Comparison of ENCODE assay signal across 8 mouse cellular contexts in the genomic region with DNA sequence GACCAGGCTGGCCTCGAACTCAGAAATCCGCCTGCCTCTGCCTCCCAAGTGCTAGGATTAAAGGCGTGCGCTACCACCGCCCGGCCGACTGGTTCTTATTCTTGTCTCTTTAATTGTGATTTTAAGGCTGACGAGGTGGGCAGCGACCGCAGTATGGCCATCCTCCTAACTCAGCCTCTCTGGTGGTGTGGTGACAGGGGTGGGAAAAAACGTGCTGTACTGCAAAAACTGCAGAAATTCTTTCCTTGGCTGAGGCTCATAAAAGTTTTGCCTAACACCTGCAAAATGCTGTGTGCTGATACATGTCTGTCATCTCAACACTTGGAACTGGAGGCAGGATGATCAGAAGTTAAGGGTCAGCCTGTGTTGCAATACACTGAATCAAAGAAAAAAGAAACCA. TPM values are rescaled to one million over a fixed set of nuclear protein-coding genes. Genes with fewer than 3 reads are reported as not detected.
DNase-seq lines count a peak whose midpoint lies in the region; ATAC-seq and TF ChIP-seq lines count a peak whose summit lies in the region.

No protein-coding gene starts in this region.

- H3K4me3 ChIP-seq in megakaryocyte, embryonic 14.5 days (replicated peaks), result peak overlapping the region; percentile 90
- peak overlapping the region; percentile 45 for H3K4me3 ChIP-seq in intestine, postnatal 0 days (ENCODE audit: low read depth, low read length)
- H3K4me3 ChIP-seq in neural tube, embryonic 15.5 days (replicated peaks), result peak overlapping the region; percentile 56

- peaks cover 71% of the 10 kb centered on the region for H3K4me1 ChIP-seq in megakaryocyte, embryonic 14.5 days
- no peaks in the 10 kb centered on the region for H3K4me1 ChIP-seq in intestine, postnatal 0 days (replicated peaks; ENCODE audit: control insufficient read depth, insufficient read depth, low read length)
- H3K4me1 ChIP-seq in neural tube, embryonic 15.5 days, result peaks cover 57% of the 10 kb centered on the region

- H3K4me2 ChIP-seq in intestine, postnatal 0 days (replicated peaks; ENCODE audit: low read depth), result peak overlapping the region; percentile 63
- peak overlapping the region; percentile 79 for H3K4me2 ChIP-seq in neural tube, embryonic 15.5 days

- WGBS in intestine, postnatal 0 days, result 9% methylated on average over 11 of the region's 11 CpGs
- 5% methylated on average over 11 of the region's 11 CpGs for WGBS in neural tube, embryonic 15.5 days

- no peaks in the 10 kb centered on the region for H3K9me3 ChIP-seq in megakaryocyte, embryonic 14.5 days
- no peaks in the 10 kb centered on the region for H3K9me3 ChIP-seq in intestine, postnatal 0 days (ENCODE audit: control insufficient read depth)
- H3K9me3 ChIP-seq in neural tube, embryonic 15.5 days (replicated peaks), result no peaks in the 10 kb centered on the region

- peak overlapping the region; percentile 83; the same call in 1 of the 2 replicates for H3K27ac ChIP-seq in intestine, postnatal 0 days (ENCODE audit: low read depth, low read length)
- H3K27ac ChIP-seq in neural tube, embryonic 15.5 days (replicated peaks), result peak overlapping the region; percentile 92

- no peak overlapping the region for H3K9ac ChIP-seq in intestine, postnatal 0 days (ENCODE audit: low read depth, low read length)
- peak overlapping the region; percentile 60 for H3K9ac ChIP-seq in neural tube, embryonic 15.5 days (replicated peaks)

- no peak for TF ChIP-seq CTCF in intestine, postnatal 0 days (IDR thresholded peaks at IDR 0.05; ENCODE audit: low read depth)

- peaks cover 39% of the 10 kb centered on the region for H3K36me3 ChIP-seq in megakaryocyte, embryonic 14.5 days (replicated peaks; ENCODE audit: low read length)
- H3K36me3 ChIP-seq in intestine, postnatal 0 days (ENCODE audit: control insufficient read depth, insufficient read depth), result peaks cover 34% of the 10 kb centered on the region
- peaks cover 25% of the 10 kb centered on the region for H3K36me3 ChIP-seq in neural tube, embryonic 15.5 days

- H3K27me3 ChIP-seq in megakaryocyte, embryonic 14.5 days (replicated peaks), result peaks cover 16% of the 10 kb centered on the region
- no peaks in the 10 kb centered on the region for H3K27me3 ChIP-seq in intestine, postnatal 0 days (replicated peaks; ENCODE audit: control insufficient read depth, insufficient read depth, low read length)
- no peaks in the 10 kb centered on the region for H3K27me3 ChIP-seq in neural tube, embryonic 15.5 days (replicated peaks)

- ATAC-seq in megakaryocyte, adult 5-6 weeks (ENCODE audit: poor library complexity, severe bottlenecking), result no peak
- ATAC-seq in intestine, postnatal 0 days, result no peak
- ATAC-seq in neural tube, embryonic 15.5 days (ENCODE audit: low FRiP score), result no peak
- ATAC-seq in megakaryocyte progenitor cell, adult 5-6 weeks (replicated peaks; ENCODE audit: poor library complexity), result no peak

- DNase-seq in cerebellum, adult 8-10 months, result peak; percentile 46
- DNase-seq in cerebellum, adult 18-20 months, result no peak
- no peak for DNase-seq in adrenal gland, postnatal 14 days

RNA-seq across cellular contexts. Expression of a gene that starts 0.6 kb away (rescaled TPM):
- 3.0 and 7.7 TPM in 2 replicates for polyA plus RNA-seq in megakaryocyte, embryonic 14.5 days (2012; ENCODE audit: insufficient read depth, low replicate concordance)
- 19.3 and 21.0 TPM in 2 replicates for total RNA-seq in megakaryocyte, adult 5-6 weeks (2015)
- 18.8 and 20.9 TPM in 2 replicates for total RNA-seq in megakaryocyte, adult 5-6 weeks (2017)
- polyA plus RNA-seq in intestine, postnatal 0 days (2015; fragmentation: Nextera tagmentation; extraction: Ambion mirVana), result 12.7 and 13.9 TPM in 2 replicates
- polyA plus RNA-seq in neural tube, embryonic 15.5 days (2015; fragmentation: Nextera tagmentation; extraction: Ambion mirVana), result 13.5 and 14.3 TPM in 2 replicates
- total RNA-seq in adrenal gland, postnatal 14 days (2021), result 8.6 and 9.5 TPM in 2 replicates
- total RNA-seq in megakaryocyte progenitor cell, adult 5-6 weeks (2015), result 17.2 and 18.2 TPM in 2 replicates
- 13.4 and 13.5 TPM in 2 replicates for total RNA-seq in megakaryocyte progenitor cell, adult 5-6 weeks (2017)

RNA-seq across cellular contexts. Expression of a gene that starts 5.9 kb away (rescaled TPM):
- 0.79 and 1.6 TPM in 2 replicates for polyA plus RNA-seq in megakaryocyte, embryonic 14.5 days (2012; ENCODE audit: insufficient read depth, low replicate concordance)
- 0.49 TPM in 1 of 2 replicates, not detected in the other for total RNA-seq in megakaryocyte, adult 5-6 weeks (2015)
- 0.12 TPM in 1 of 2 replicates, not detected in the other for total RNA-seq in megakaryocyte, adult 5-6 weeks (2017)
- polyA plus RNA-seq in intestine, postnatal 0 days (2015; fragmentation: Nextera tagmentation; extraction: Ambion mirVana), result 3.5 and 3.8 TPM in 2 replicates
- polyA plus RNA-seq in neural tube, embryonic 15.5 days (2015; fragmentation: Nextera tagmentation; extraction: Ambion mirVana), result 25.9 and 31.2 TPM in 2 replicates
- total RNA-seq in adrenal gland, postnatal 14 days (2021), result 3.1 and 3.9 TPM in 2 replicates
- total RNA-seq in megakaryocyte progenitor cell, adult 5-6 weeks (2015), result 0.54 TPM in 1 of 2 replicates, not detected in the other
- total RNA-seq in megakaryocyte progenitor cell, adult 5-6 weeks (2017), result 0.37 TPM in 1 of 2 replicates, not detected in the other

RNA-seq across cellular contexts. Expression of a gene that starts 7.6 kb away (rescaled TPM):
- 27.7 and 39.5 TPM in 2 replicates for polyA plus RNA-seq in megakaryocyte, embryonic 14.5 days (2012; ENCODE audit: insufficient read depth, low replicate concordance)
- 11.7 and 13.8 TPM in 2 replicates for total RNA-seq in megakaryocyte, adult 5-6 weeks (2015)
- 29.3 and 32.1 TPM in 2 replicates for total RNA-seq in megakaryocyte, adult 5-6 weeks (2017)
- polyA plus RNA-seq in intestine, postnatal 0 days (2015; fragmentation: Nextera tagmentation; extraction: Ambion mirVana), result 222 and 228 TPM in 2 replicates
- polyA plus RNA-seq in neural tube, embryonic 15.5 days (2015; fragmentation: Nextera tagmentation; extraction: Ambion mirVana), result 284 and 345 TPM in 2 replicates
- 67.6 and 106 TPM in 2 replicates for total RNA-seq in adrenal gland, postnatal 14 days (2021)
- total RNA-seq in megakaryocyte progenitor cell, adult 5-6 weeks (2015), result 16.1 and 18.4 TPM in 2 replicates
- 35.4 and 60.4 TPM in 2 replicates for total RNA-seq in megakaryocyte progenitor cell, adult 5-6 weeks (2017)

RNA-seq across cellular contexts. Expression of a gene that starts 25.3 kb away (rescaled TPM):
- polyA plus RNA-seq in megakaryocyte, embryonic 14.5 days (2012; ENCODE audit: insufficient read depth, low replicate concordance), result 171 and 203 TPM in 2 replicates
- total RNA-seq in megakaryocyte, adult 5-6 weeks (2015), result 29.5 and 29.6 TPM in 2 replicates
- 22.4 and 36.1 TPM in 2 replicates for total RNA-seq in megakaryocyte, adult 5-6 weeks (2017)
- polyA plus RNA-seq in intestine, postnatal 0 days (2015; fragmentation: Nextera tagmentation; extraction: Ambion mirVana), result 18.1 and 19.5 TPM in 2 replicates
- 19.4 and 20.5 TPM in 2 replicates for polyA plus RNA-seq in neural tube, embryonic 15.5 days (2015; fragmentation: Nextera tagmentation; extraction: Ambion mirVana)
- 114 and 140 TPM in 2 replicates for total RNA-seq in adrenal gland, postnatal 14 days (2021)
- total RNA-seq in megakaryocyte progenitor cell, adult 5-6 weeks (2015), result 21.4 and 22.2 TPM in 2 replicates
- total RNA-seq in megakaryocyte progenitor cell, adult 5-6 weeks (2017), result 12.7 and 17.9 TPM in 2 replicates

RNA-seq across cellular contexts. Expression of a gene that starts 32.7 kb away (rescaled TPM):
- 4.8 and 11.7 TPM in 2 replicates for polyA plus RNA-seq in megakaryocyte, embryonic 14.5 days (2012; ENCODE audit: insufficient read depth, low replicate concordance)
- 1.6 and 2.2 TPM in 2 replicates for total RNA-seq in megakaryocyte, adult 5-6 weeks (2015)
- total RNA-seq in megakaryocyte, adult 5-6 weeks (2017), result 1.4 TPM in 1 of 2 replicates, not detected in the other
- polyA plus RNA-seq in intestine, postnatal 0 days (2015; fragmentation: Nextera tagmentation; extraction: Ambion mirVana), result 2.1 and 2.7 TPM in 2 replicates
- 91.9 and 93.0 TPM in 2 replicates for polyA plus RNA-seq in neural tube, embryonic 15.5 days (2015; fragmentation: Nextera tagmentation; extraction: Ambion mirVana)
- 69.9 and 137 TPM in 2 replicates for total RNA-seq in adrenal gland, postnatal 14 days (2021)
- total RNA-seq in megakaryocyte progenitor cell, adult 5-6 weeks (2015), result 3.8 and 4.8 TPM in 2 replicates
- total RNA-seq in megakaryocyte progenitor cell, adult 5-6 weeks (2017), result 2.0 and 2.2 TPM in 2 replicates
